Mouse (Mus musculus) hindbrain, postnatal 0 days (tissue): Measurements from ENCODE around the gene Mapk12. TPM values are rescaled to one million over a fixed set of nuclear protein-coding genes. Genes with fewer than 3 reads are reported as not detected.

Experiments used
- ATAC-seq: fragments of 200-750 bp; cut with Nextera tagmentation; 2 replicates; pipeline ENCODE4 v1.8.0; 2017; ENCODE audit warnings: mild to moderate bottlenecking, moderate TSS enrichment, moderate library complexity
- DNase-seq: peaks from one replicate; pipeline ENCODE4 v3.0.0-alpha.2; 2015; ENCODE audit warnings: low spot score
- H3K27ac ChIP-seq: fragments of 300-500 bp; sonication (generic); 2 replicates; pipeline ENCODE4 v1.5.1; 2014; ENCODE audit warnings: mild to moderate bottlenecking
- H3K27me3 ChIP-seq: fragments of 300-500 bp; sonication (generic); 2 replicates; pipeline ENCODE4 v1.6.1; 2014; ENCODE audit warnings: low read length, mixed read lengths; ENCODE audit not compliant: insufficient read depth
- H3K36me3 ChIP-seq: fragments of 300-500 bp; sonication (generic); 2 replicates; pipeline ENCODE4 v1.6.1; 2014; ENCODE audit warnings: low read length, mixed read lengths; ENCODE audit not compliant: insufficient read depth
- H3K4me1 ChIP-seq: fragments of 300-500 bp; sonication (generic); 2 replicates; pipeline ENCODE4 v1.6.1; 2014; ENCODE audit warnings: antibody characterized with exemption, low read length, mixed read lengths; ENCODE audit not compliant: insufficient read depth
- H3K4me2 ChIP-seq: fragments of 300-500 bp; sonication (generic); 2 replicates; pipeline ENCODE4 v1.6.1; 2014; ENCODE audit warnings: low read depth, mild to moderate bottlenecking, low read length, moderate library complexity, mixed read lengths
- H3K4me3 ChIP-seq: fragments of 300-500 bp; sonication (generic); 2 replicates; pipeline ENCODE4 v1.5.1; 2014; ENCODE audit warnings: low read length
- H3K9ac ChIP-seq: fragments of 300-500 bp; sonication (generic); replicated peaks from 2 replicates; pipeline ENCODE4 v1.6.1; 2014; ENCODE audit warnings: mild to moderate bottlenecking, low read length, moderate library complexity, mixed read lengths
- H3K9me3 ChIP-seq: fragments of 300-500 bp; sonication (generic); 2 replicates; pipeline ENCODE4 v1.6.1; 2016; ENCODE audit warnings: low read length, mixed read lengths
- CTCF ChIP-seq: IDR thresholded peaks from 2 replicates; pipeline ENCODE4 v1.5.1; 2016; ENCODE audit warnings: antibody characterized with exemption, control low read depth, low read depth
- WGBS: fragments of 180-500 bp; shearing (Covaris S2); extraction: QIAGEN DNeasy Blood & Tissue Kit; methylation state at CpG from one replicate; pipeline ENCODE4 v1.1.7; 2014; 5-methylcytosine and 5-hydroxymethylcytosine counted together
- polyA plus RNA-seq: library from polyadenylated mRNA; unstranded; fragments of >200 nt; fragmentation: Nextera tagmentation; extraction: Ambion mirVana; gene quantifications from 2 replicates; pipeline ENCODE4 v1.2.1, GENCODE M21; 2015
- total RNA-seq: library from RNA; depleted of rRNA; stranded (reverse); fragments of >200 nt; gene quantifications from 2 replicates; pipeline ENCODE4 v1.2.3, GENCODE M21; 2014

Mapk12 gene
- total and polyA plus RNA-seq, 2 experiments from 2014 or later = 2.6 to 4.8 TPM

DNA sequence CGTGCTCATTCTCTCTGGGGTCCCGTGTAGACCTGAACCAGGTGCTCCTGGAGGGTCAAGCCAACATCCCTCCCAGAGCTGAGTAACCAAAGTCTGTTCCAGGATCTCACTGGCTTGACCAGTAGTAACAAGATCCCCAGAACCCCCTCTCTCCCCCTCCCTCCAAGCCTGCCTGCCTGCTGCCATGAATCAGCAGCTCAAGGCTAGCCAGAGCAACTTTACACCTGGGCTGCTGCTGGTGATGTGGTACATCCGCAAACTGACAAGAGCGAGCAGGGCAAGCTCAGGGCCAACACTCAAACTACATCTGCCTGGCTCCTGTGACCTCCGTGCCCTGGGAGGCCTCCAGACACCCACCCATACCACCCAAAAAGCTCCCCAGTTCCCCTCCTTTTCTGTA, 940 bp upstream of the Mapk12 start:
- DNase-seq = no peak
- H3K36me3 ChIP-seq = no peaks in the 10 kb centered on the region
- H3K27ac ChIP-seq = no peak overlapping the region
- no peak overlapping the region; the same call in 1 of the 2 replicates for H3K4me2 ChIP-seq
- no peak overlapping the region for H3K4me3 ChIP-seq
- ATAC-seq = no peak
- WGBS = 30% methylated on average over 5 of the region's 5 CpGs
- H3K9ac ChIP-seq = no peak overlapping the region
- peaks cover 8% of the 10 kb centered on the region for H3K4me1 ChIP-seq
- H3K27me3 ChIP-seq = 0 out of 2 replicates have a peak, but pooled peaks cover 4% of the 10 kb centered on the region
- H3K9me3 ChIP-seq = no peaks in the 10 kb centered on the region
- no peak for TF ChIP-seq CTCF

- Histone ChIP-seq H3K9ac (peak overlapping the region; percentile 40), H3K4me2 (peak overlapping the region; percentile 83), H3K27me3 (0 out of 2 replicates have a peak, but pooled peaks cover 4% of the 10 kb centered on the region), H3K27ac (no peak overlapping the region), H3K4me1 (peaks cover 7% of the 10 kb centered on the region), H3K9me3 (no peaks in the 10 kb centered on the region), H3K4me3 (peak overlapping the region; percentile 45), H3K36me3 (no peaks in the 10 kb centered on the region)
- WGBS = under 1% methylated on average over 52 of the region's 53 CpGs
- DNase-seq (peak; percentile 49), ATAC-seq (peak; percentile 45; the same call in 1 of the 2 replicates)
- no peak for TF ChIP-seq CTCF
These were observed 350 bp downstream of the Mapk12 start for GRCm38 (mm10) chr15:89140048-89140658.

DNA sequence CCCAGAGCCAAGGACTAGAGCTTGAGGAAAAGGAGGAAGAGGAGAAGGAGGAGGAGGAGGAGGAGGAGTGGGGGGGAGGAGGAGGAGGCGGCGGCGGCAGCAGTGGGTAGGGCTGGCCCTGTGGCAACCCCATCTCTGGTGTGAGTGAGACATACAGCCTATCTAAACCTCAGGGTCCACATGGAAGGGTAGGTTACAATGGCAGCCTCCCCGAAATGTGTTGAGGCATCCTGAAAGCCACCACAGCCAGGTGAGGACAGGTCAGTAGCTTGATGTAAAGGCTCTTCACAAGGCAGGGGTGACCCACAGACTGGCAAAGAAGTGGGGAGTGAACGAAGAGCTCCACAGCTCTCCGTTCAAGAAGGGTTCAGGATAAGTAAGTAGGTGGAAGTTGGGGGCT, 2.0 kb downstream of the Mapk12 start:
- no peak for TF ChIP-seq CTCF
- DNase-seq = no peak

DNA sequence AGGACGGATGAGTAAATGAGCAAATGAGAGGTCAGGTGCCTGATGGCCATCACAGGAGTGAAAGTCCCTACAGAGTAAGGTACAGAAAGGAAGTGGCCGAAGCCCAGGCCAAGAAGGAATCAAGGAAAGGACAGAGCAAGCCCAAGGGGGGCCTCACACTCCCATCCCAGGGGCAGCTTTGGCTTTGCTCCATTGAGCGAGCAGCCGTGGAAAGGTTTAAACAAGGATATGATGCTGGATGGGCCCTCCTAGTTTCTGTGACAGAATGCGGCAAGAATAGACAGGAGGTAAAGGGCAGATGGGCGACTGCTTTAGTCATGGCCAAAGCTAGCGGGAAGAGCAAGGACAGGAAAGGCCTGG, 2.5 kb downstream of the Mapk12 start:
- ATAC-seq = no peak
- Histone ChIP-seq H3K9ac (no peak overlapping the region), H3K9me3 (no peaks in the 10 kb centered on the region), H3K4me3 (no peak overlapping the region), H3K36me3 (no peaks in the 10 kb centered on the region), H3K27me3 (0 out of 2 replicates have a peak, but pooled peaks cover 4% of the 10 kb centered on the region), H3K27ac (no peak overlapping the region), H3K4me1 (peaks cover 7% of the 10 kb centered on the region), H3K4me2 (no peak overlapping the region)
- no peak for DNase-seq
- no peak for TF ChIP-seq CTCF
- WGBS = 85% methylated on average over 7 of the region's 7 CpGs

More for the DNA sequence above, 2.0 kb downstream of the Mapk12 start:
- H3K4me2 ChIP-seq = no peak overlapping the region
- ATAC-seq = no peak
- no peak overlapping the region for H3K4me3 ChIP-seq
- 96% methylated on average over 6 of the region's 6 CpGs for WGBS
- H3K27ac ChIP-seq = no peak overlapping the region
- H3K4me1 ChIP-seq = peaks cover 7% of the 10 kb centered on the region
- no peaks in the 10 kb centered on the region for H3K9me3 ChIP-seq
- H3K27me3 ChIP-seq = 0 out of 2 replicates have a peak, but pooled peaks cover 4% of the 10 kb centered on the region
- H3K9ac ChIP-seq = no peak overlapping the region
- no peaks in the 10 kb centered on the region for H3K36me3 ChIP-seq

DNA sequence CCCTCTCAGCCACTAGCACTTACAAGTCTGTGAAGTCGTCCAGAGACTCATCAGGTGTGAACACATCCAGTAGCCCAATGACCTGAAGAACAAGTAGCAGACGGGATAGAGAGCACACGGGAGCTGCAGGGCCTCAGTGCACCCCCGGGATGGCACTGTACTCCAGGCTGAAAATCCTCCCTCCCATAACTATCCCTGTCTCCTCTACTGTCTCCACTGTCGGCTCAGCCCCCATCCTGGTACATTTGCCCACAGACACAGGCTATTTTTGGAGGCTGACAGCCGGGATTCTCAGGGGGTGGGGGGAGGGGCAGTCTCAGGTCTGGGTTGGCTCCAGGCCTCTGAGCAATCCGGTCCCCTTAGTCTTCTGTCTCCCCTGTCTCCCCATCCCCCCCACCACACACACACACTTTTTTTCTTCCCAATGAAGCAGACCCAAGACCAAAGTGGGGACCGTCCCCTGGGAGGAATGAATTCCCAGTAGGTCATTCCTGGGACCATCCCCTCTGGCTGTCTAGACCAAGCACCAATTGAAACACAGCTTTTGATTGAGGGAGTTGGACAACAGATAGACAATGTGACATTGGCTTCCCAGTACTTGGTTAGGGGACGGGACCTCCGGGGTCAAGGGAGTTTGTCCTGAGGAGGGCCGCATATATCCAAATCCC, 3.0 kb downstream of the Mapk12 start:
- H3K27me3 ChIP-seq = 0 out of 2 replicates have a peak, but pooled peaks cover 4% of the 10 kb centered on the region
- TF ChIP-seq CTCF = no peak
- no peaks in the 10 kb centered on the region for H3K9me3 ChIP-seq
- WGBS = 72% methylated on average over 11 of the region's 11 CpGs
- H3K9ac ChIP-seq = no peak overlapping the region
- DNase-seq (no peak), ATAC-seq (no peak)
- no peak overlapping the region for H3K27ac ChIP-seq
- H3K4me3 ChIP-seq = no peak overlapping the region
- no peaks in the 10 kb centered on the region for H3K36me3 ChIP-seq
- no peak overlapping the region for H3K4me2 ChIP-seq
- H3K4me1 ChIP-seq = peaks cover 7% of the 10 kb centered on the region

GRCm38 (mm10) chr15:89136461-89137155, 3.9 kb downstream of the Mapk12 start:
- 0 out of 2 replicates have a peak, but pooled peaks cover 4% of the 10 kb centered on the region for H3K27me3 ChIP-seq
- peaks cover 7% of the 10 kb centered on the region for H3K4me1 ChIP-seq
- WGBS = 98% methylated on average over 5 of the region's 5 CpGs
- H3K36me3 ChIP-seq = no peaks in the 10 kb centered on the region
- ATAC-seq = no peak
- DNase-seq = no peak
- no peak overlapping the region for H3K27ac ChIP-seq
- H3K9me3 ChIP-seq = no peaks in the 10 kb centered on the region
- H3K4me3 ChIP-seq = no peak overlapping the region
- no peak overlapping the region for H3K9ac ChIP-seq
- H3K4me2 ChIP-seq = no peak overlapping the region
- no peak for TF ChIP-seq CTCF
